Mouse (Mus musculus): ENCODE measurements around the gene 9530053A07Rik. TPM values are rescaled to one million over a fixed set of nuclear protein-coding genes. Genes with fewer than 3 reads are reported as not detected.
A peak's percentile ranks its signal among the peaks of the same experiment; 100 is the strongest.
"Not testable (repeated sequence)": the region's sequence is repeated elsewhere in the genome, so short reads cannot be mapped to it uniquely, and the experiment has no call there.

9530053A07Rik gene
- polyA plus RNA-seq, 1 experiment from 2014 or later: 0.05 TPM

DNA sequence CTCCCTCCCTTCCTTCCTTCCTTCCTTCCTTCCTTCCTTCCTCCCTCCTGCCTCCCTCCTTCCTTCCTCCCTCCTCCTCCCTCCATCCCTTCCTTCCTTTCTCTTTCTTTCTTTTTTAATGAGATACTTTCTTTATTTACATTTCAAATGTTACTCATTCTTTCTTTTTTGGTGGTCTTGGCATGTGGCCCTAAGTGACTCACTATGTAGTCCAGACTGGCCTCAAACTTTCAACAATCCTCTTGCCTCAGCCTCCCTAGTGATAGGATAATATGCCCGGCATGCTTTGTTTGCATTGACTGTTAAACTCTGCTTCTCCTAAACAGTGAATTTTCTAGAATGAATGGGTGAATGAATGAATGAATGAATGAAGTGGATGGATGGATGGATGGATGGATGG lies 20.6 kb downstream of the 9530053A07Rik start:
- no peak for ATAC-seq (ENCODE audit: low FRiP score, low read depth)
- 87% methylated on average over 1 of the region's 1 CpGs for WGBS
- H3K36me3 ChIP-seq: no peaks in the 10 kb centered on the region

DNA sequence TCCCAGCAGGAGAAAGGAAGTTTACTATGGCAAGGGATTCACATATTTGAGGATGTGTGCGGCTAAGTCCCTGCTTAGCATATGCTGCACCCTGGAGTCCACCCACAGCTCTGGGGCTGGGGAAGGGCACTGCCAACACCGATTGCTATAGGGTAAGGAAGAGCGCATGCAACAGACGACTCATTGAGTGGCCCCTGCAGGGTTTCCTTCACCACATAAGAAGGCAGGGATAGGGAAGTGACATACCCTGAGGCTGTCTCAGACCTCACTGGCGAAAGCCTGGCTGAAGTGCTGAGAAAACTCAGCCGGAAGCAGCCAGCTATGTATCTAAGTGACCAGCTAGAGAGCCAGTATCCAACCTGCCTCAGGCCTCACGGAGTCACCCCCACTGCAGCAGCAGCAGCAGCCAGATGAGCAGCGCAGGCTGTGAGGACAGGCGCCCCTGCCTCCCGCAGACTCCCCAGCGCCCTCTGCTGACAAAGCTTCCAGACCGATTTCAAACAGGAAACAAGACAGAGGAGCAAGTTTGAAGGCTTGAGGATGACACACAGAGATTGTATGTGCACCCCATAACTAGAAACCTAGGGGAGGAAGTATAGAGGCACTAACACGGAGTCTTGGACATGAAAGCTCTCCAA lies 22.4 kb downstream of the 9530053A07Rik start:
- no peaks in the 10 kb centered on the region for H3K9me3 ChIP-seq
- no peaks in the 10 kb centered on the region for H3K36me3 ChIP-seq
- ATAC-seq (ENCODE audit: low FRiP score, low read depth): no peak
- no peaks in the 10 kb centered on the region for H3K4me1 ChIP-seq
- H3K27me3 ChIP-seq (replicated peaks): no peaks in the 10 kb centered on the region
- H3K27ac ChIP-seq: no peak overlapping the region
- no peak overlapping the region for H3K9ac ChIP-seq
- H3K4me2 ChIP-seq (replicated peaks): no peak overlapping the region
- no peak overlapping the region for H3K4me3 ChIP-seq
- 21% methylated on average over 13 of the region's 13 CpGs for WGBS

More for the DNA sequence above, 20.6 kb downstream of the 9530053A07Rik start:
- Histone ChIP-seq H3K9me3 (no peaks in the 10 kb centered on the region), H3K4me1 (no peaks in the 10 kb centered on the region), H3K4me2 (replicated peaks) (no peak overlapping the region), H3K4me3 (no peak overlapping the region), H3K27me3 (replicated peaks) (no peaks in the 10 kb centered on the region), H3K9ac (no peak overlapping the region), H3K27ac (no peak overlapping the region)

GRCm38 (mm10) chr7:28153595-28153994 lies 24.3 kb downstream of the 9530053A07Rik start:
- H3K9ac ChIP-seq; H3K9me3 ChIP-seq; H3K27me3 ChIP-seq (replicated peaks); H3K4me1 ChIP-seq; H3K27ac ChIP-seq; ATAC-seq (ENCODE audit: low FRiP score, low read depth); H3K36me3 ChIP-seq; H3K4me2 ChIP-seq (replicated peaks); H3K4me3 ChIP-seq: not testable (repeated sequence)
- 49% methylated on average over 5 of the region's 5 CpGs for whole genome bisulfite sequencing

DNA sequence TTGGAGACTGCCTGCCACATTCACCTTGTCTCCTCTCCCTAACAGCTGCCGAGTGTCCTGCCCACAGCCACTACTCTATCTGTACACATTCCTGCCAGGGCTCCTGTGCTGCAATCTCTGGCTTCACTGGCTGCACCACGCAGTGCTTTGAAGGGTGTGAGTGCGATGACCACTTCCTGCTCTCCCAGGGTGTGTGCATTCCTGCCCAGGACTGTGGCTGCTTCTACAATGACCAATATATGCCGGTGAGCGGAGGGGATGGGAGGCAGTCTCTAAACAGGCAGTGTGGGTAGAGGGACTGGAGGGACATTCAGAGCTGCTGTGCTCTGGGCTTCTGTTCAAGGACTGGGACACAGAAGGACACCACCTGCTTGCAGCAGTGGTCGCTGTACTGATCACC lies 30.0 kb downstream of the 9530053A07Rik start:
- Histone ChIP-seq H3K9me3 (no peaks in the 10 kb centered on the region), H3K4me1 (no peaks in the 10 kb centered on the region), H3K27ac (no peak overlapping the region), H3K27me3 (replicated peaks) (0 out of 2 replicates have a peak, but pooled peaks cover 3% of the 10 kb centered on the region), H3K36me3 (no peaks in the 10 kb centered on the region), H3K4me3 (no peak overlapping the region), H3K9ac (no peak overlapping the region), H3K4me2 (replicated peaks) (no peak overlapping the region)
- 66% methylated on average over 6 of the region's 6 CpGs for WGBS
- ATAC-seq (ENCODE audit: low FRiP score, low read depth): no peak

- H3K27me3 ChIP-seq (replicated peaks): 0 out of 2 replicates have a peak, but pooled peaks cover 3% of the 10 kb centered on the region
- no peak overlapping the region for H3K27ac ChIP-seq
- H3K4me2 ChIP-seq (replicated peaks): no peak overlapping the region
- no peaks in the 10 kb centered on the region for H3K4me1 ChIP-seq
- no peak overlapping the region for H3K4me3 ChIP-seq
- no peak overlapping the region for H3K9ac ChIP-seq
- H3K36me3 ChIP-seq: no peaks in the 10 kb centered on the region
- ATAC-seq (ENCODE audit: low FRiP score, low read depth): no peak
- 80% methylated on average over 3 of the region's 3 CpGs for WGBS
- H3K9me3 ChIP-seq: no peaks in the 10 kb centered on the region
Measured at GRCm38 (mm10) chr7:28159893-28160292, 30.6 kb downstream of the 9530053A07Rik start.

- ATAC-seq (ENCODE audit: low FRiP score, low read depth): no peak
- Histone ChIP-seq H3K9me3 (no peaks in the 10 kb centered on the region), H3K36me3 (no peaks in the 10 kb centered on the region), H3K4me3 (no peak overlapping the region), H3K4me2 (replicated peaks) (no peak overlapping the region), H3K4me1 (no peaks in the 10 kb centered on the region), H3K27ac (no peak overlapping the region), H3K27me3 (replicated peaks) (0 out of 2 replicates have a peak, but pooled peaks cover 3% of the 10 kb centered on the region), H3K9ac (no peak overlapping the region)
- WGBS: 53% methylated on average over 9 of the region's 9 CpGs
Measured at GRCm38 (mm10) chr7:28161163-28161749, 32.0 kb downstream of the 9530053A07Rik start.

GRCm38 (mm10) chr7:28165406-28165805 lies 36.1 kb downstream of the 9530053A07Rik start:
- 80% methylated on average over 6 of the region's 6 CpGs for WGBS

GRCm38 (mm10) chr7:28168320-28169115 lies 39.3 kb downstream of the 9530053A07Rik start:
- WGBS: 14% methylated on average over 9 of the region's 9 CpGs
- H3K4me1 ChIP-seq: peaks cover 26% of the 10 kb centered on the region
- no peak for ATAC-seq (ENCODE audit: low FRiP score, low read depth)
- H3K4me3 ChIP-seq: peak overlapping the region; percentile 86
- no peaks in the 10 kb centered on the region for H3K9me3 ChIP-seq
- H3K27ac ChIP-seq: 0 out of 2 replicates have a peak overlapping the region, but pooled peaks have one; percentile 7
- H3K36me3 ChIP-seq: no peaks in the 10 kb centered on the region
- peak overlapping the region; percentile 49 for H3K9ac ChIP-seq
- H3K4me2 ChIP-seq (replicated peaks): peak overlapping the region; percentile 95
- no peaks in the 10 kb centered on the region for H3K27me3 ChIP-seq (replicated peaks)

More at GRCm38 (mm10) chr7:28165406-28165805, 36.1 kb downstream of the 9530053A07Rik start:
- H3K4me3 ChIP-seq: no peak overlapping the region
- no peak for ATAC-seq (ENCODE audit: low FRiP score, low read depth)
- no peaks in the 10 kb centered on the region for H3K36me3 ChIP-seq
- H3K9ac ChIP-seq: no peak overlapping the region
- H3K27me3 ChIP-seq (replicated peaks): no peaks in the 10 kb centered on the region
- no peaks in the 10 kb centered on the region for H3K9me3 ChIP-seq
- H3K4me1 ChIP-seq: peaks cover 14% of the 10 kb centered on the region
- no peak overlapping the region for H3K4me2 ChIP-seq (replicated peaks)
- no peak overlapping the region for H3K27ac ChIP-seq

GRCm38 (mm10) chr7:28169489-28170422 lies 40.5 kb downstream of the 9530053A07Rik start, which contains the start of gene Fbl:
Gene Fbl (plus strand): TSS chr7:28169710.
- ATAC-seq (ENCODE audit: low FRiP score, low read depth): peak; percentile 90
- Histone ChIP-seq H3K9ac (peak within 1 kb of the TSS; percentile 80), H3K27me3 (replicated peaks) (no peaks in the 10 kb centered on the region), H3K4me2 (replicated peaks) (peak within 1 kb of the TSS; percentile 95), H3K36me3 (no peaks in the 10 kb centered on the region), H3K4me3 (peak within 1 kb of the TSS; percentile 86), H3K9me3 (no peaks in the 10 kb centered on the region), H3K27ac (peak within 1 kb of the TSS; percentile 53), H3K4me1 (peaks cover 26% of the 10 kb centered on the region)
- WGBS: under 1% methylated on average over 80 of the region's 80 CpGs

DNA sequence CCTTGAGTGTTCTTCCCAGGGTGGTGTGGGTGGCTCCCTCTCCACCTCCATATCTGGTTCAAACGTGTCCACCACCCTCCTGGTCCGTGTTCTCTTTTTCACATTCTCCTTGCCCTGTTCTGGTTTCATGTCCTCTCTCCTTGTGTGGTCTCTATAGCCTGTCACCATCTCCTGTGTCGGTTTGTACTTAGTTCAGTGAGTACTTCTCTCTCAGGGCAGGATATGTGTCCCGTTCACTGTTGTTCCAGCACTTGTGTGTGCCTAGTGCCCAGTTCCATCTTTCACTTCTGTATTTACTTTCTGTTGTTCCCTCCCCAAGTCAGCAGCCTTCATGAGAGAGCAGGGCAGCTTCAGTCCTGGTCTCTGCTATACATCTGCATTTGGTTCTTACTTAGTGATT lies 46.1 kb downstream of the 9530053A07Rik start:
- ATAC-seq (ENCODE audit: low FRiP score, low read depth): no peak
- WGBS: 88% methylated on average over 4 of the region's 4 CpGs
- H3K36me3 ChIP-seq: peaks cover 35% of the 10 kb centered on the region
- H3K4me2 ChIP-seq (replicated peaks): no peak overlapping the region
- H3K27ac ChIP-seq: no peak overlapping the region
- no peaks in the 10 kb centered on the region for H3K27me3 ChIP-seq (replicated peaks)
- H3K4me1 ChIP-seq: peaks cover 15% of the 10 kb centered on the region
- no peak overlapping the region for H3K9ac ChIP-seq
- H3K4me3 ChIP-seq: no peak overlapping the region
- no peaks in the 10 kb centered on the region for H3K9me3 ChIP-seq

DNA sequence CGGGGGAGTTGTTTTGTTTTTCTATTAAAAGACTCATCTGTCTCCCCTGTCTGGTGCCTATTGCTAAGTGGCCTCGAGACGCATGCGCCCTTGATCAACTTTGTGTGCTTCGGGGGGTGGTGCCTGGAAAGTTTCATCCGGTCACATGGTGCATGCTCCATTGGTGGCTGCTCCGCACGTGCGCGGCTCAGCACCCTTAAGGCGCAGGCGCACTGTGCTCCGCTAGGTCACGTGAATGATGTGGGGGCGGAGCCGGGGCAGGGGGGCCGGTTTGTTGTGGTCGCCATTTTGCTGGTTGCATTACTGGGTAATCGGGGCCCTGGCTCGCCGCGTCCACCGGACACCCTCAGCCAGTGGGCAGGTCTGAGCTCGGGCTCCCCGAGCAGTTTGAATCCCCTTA lies 50.0 kb downstream of the 9530053A07Rik start, which contains the start of gene Dyrk1b:
Gene Dyrk1b, plus strand, starts transcription at position 242 of the 400 bp plus-strand sequence.
- Histone ChIP-seq H3K27me3 (replicated peaks) (no peaks in the 10 kb centered on the region), H3K9ac (peak within 1 kb of the TSS; percentile 93), H3K36me3 (peaks cover 67% of the 10 kb centered on the region), H3K4me1 (peaks cover 13% of the 10 kb centered on the region), H3K27ac (peak within 1 kb of the TSS; percentile 83), H3K4me3 (peak within 1 kb of the TSS; percentile 95), H3K4me2 (replicated peaks) (peak within 1 kb of the TSS; percentile 85), H3K9me3 (no peaks in the 10 kb centered on the region)
- peak; percentile 89 for ATAC-seq (ENCODE audit: low FRiP score, low read depth)
- WGBS: 1% methylated on average over 25 of the region's 25 CpGs
